Mouse (Mus musculus) lung, embryonic 14.5 days (tissue): Measurements from ENCODE around the gene Ltbp1. TPM values are rescaled to one million over a fixed set of nuclear protein-coding genes. Genes with fewer than 3 reads are reported as not detected.

Source experiments
- ATAC-seq: fragments of 200-750 bp; cut with Nextera tagmentation; 2 replicates; pipeline ENCODE4 v1.8.0; 2017; ENCODE audit warnings: mild to moderate bottlenecking, moderate TSS enrichment, moderate library complexity; ENCODE audit not compliant: insufficient read depth
- DNase-seq: peaks from one replicate; pipeline ENCODE4 v3.0.0-alpha.2; 2015
- H3K27ac ChIP-seq: fragments of 300-500 bp; sonication (generic); 2 replicates; pipeline ENCODE4 v1.5.1; 2014; ENCODE audit warnings: low read depth, mild to moderate bottlenecking, moderate library complexity
- H3K27me3 ChIP-seq: fragments of 300-500 bp; sonication (generic); 2 replicates; pipeline ENCODE4 v1.6.1; 2014; ENCODE audit warnings: low read length, control low read depth; ENCODE audit not compliant: insufficient read depth
- H3K36me3 ChIP-seq: fragments of 300-500 bp; sonication (generic); 2 replicates; pipeline ENCODE4 v1.6.1; 2014; ENCODE audit warnings: control low read depth; ENCODE audit not compliant: insufficient read depth
- H3K4me1 ChIP-seq: fragments of 300-500 bp; sonication (generic); 2 replicates; pipeline ENCODE4 v1.6.1; 2014; ENCODE audit warnings: antibody characterized with exemption, control low read depth; ENCODE audit not compliant: insufficient read depth
- H3K4me2 ChIP-seq: fragments of 300-500 bp; sonication (generic); 2 replicates; pipeline ENCODE4 v1.6.1; 2014; ENCODE audit warnings: mild to moderate bottlenecking
- H3K4me3 ChIP-seq: fragments of 300-500 bp; sonication (generic); 2 replicates; pipeline ENCODE4 v1.5.1; 2014; ENCODE audit warnings: low read depth, low read length
- H3K9ac ChIP-seq: fragments of 300-500 bp; sonication (generic); 2 replicates; pipeline ENCODE4 v1.6.1; 2014
- H3K9me3 ChIP-seq: fragments of 300-500 bp; sonication (generic); 2 replicates; pipeline ENCODE4 v1.6.1; 2016; ENCODE audit warnings: low read depth, low read length, control low read depth
- CTCF ChIP-seq: IDR thresholded peaks from 2 replicates; pipeline ENCODE4 v1.5.1; 2016; ENCODE audit warnings: antibody characterized with exemption, low read depth
- WGBS: fragments of 180-500 bp; shearing (Covaris S2); extraction: QIAGEN DNeasy Blood & Tissue Kit; methylation state at CpG from one replicate; pipeline ENCODE4 v1.1.7; 2014; 5-methylcytosine and 5-hydroxymethylcytosine counted together
- polyA plus RNA-seq: library from polyadenylated mRNA; unstranded; fragments of >200 nt; fragmentation: Nextera tagmentation; extraction: Ambion mirVana; gene quantifications from 2 replicates; pipeline ENCODE4 v1.2.1, GENCODE M21; 2014

The Ltbp1 gene
- polyA plus RNA-seq, 1 experiment from 2014 or later: 33.8 TPM

DNA sequence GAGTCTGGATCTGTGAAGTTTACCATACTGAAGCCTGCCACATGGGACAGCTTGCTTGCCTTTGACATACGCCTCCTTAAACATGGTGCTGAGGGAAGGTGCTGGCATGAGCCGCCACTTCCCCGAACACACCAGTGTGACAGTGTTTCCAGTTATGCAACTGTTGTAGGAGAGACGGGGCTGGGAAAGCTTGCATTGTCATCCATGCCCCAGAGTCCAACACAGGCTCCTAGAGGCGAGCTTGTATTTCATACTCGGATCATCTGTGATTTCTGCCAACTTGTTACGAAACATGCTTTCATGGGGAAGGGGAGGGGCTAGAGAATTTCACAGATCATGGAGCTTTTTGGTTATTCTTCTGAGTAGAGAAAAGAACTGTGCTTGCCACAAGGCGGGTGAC lies 343.7 kb downstream of the Ltbp1 start:
- no peak for TF ChIP-seq CTCF
- DNase-seq (peak; percentile 73), ATAC-seq (peak; percentile 83)
- 61% methylated on average over 8 of the region's 8 CpGs for WGBS
- H3K4me1 ChIP-seq: no peaks in the 10 kb centered on the region
- H3K4me2 ChIP-seq: no peak overlapping the region
- H3K27me3 ChIP-seq: no peaks in the 10 kb centered on the region
- no peaks in the 10 kb centered on the region for H3K36me3 ChIP-seq
- H3K9ac ChIP-seq: no peak overlapping the region
- H3K4me3 ChIP-seq: no peak overlapping the region
- H3K27ac ChIP-seq: no peak overlapping the region
- no peaks in the 10 kb centered on the region for H3K9me3 ChIP-seq

GRCm38 (mm10) chr17:75349602-75350001 lies 344.2 kb downstream of the Ltbp1 start:
- Histone ChIP-seq H3K4me2 (no peak overlapping the region), H3K9me3 (no peaks in the 10 kb centered on the region), H3K36me3 (no peaks in the 10 kb centered on the region), H3K27ac (no peak overlapping the region), H3K4me1 (no peaks in the 10 kb centered on the region), H3K4me3 (no peak overlapping the region), H3K9ac (no peak overlapping the region), H3K27me3 (no peaks in the 10 kb centered on the region)
- WGBS: 79% methylated on average over 3 of the region's 3 CpGs
- DNase-seq (no peak), ATAC-seq (no peak)
- TF ChIP-seq CTCF: no peak

- Histone ChIP-seq H3K4me1 (no peaks in the 10 kb centered on the region; the same call in 1 of the 2 replicates), H3K9me3 (no peaks in the 10 kb centered on the region), H3K4me2 (no peak overlapping the region), H3K36me3 (no peaks in the 10 kb centered on the region), H3K4me3 (no peak overlapping the region), H3K27ac (no peak overlapping the region), H3K9ac (no peak overlapping the region), H3K27me3 (no peaks in the 10 kb centered on the region)
- 55% methylated on average over 3 of the region's 3 CpGs for WGBS
- DNase-seq (no peak), ATAC-seq (no peak)
- no peak for TF ChIP-seq CTCF
Measured at GRCm38 (mm10) chr17:75353323-75353722, 348.0 kb downstream of the Ltbp1 start.

DNA sequence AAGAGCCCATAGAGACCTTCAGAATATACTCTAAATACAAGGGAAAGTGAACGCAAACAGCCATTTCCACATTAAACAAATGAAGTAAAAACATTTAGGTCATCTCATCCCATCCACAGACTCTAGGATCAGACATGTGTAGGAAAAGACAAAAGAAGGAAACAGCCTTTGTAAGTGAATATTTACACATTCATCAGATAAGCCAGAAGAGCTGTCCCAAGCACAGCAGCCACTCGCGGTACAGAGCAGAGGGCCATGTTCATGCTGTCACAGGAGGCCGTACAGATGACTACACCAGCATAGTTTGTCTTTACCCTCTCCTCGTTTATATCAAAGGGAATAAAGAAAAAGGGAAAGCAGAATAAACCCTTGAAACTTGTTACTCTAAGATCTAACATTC lies 350.1 kb downstream of the Ltbp1 start:
- 36% methylated on average over 5 of the region's 5 CpGs for WGBS
- no peak overlapping the region for H3K4me3 ChIP-seq
- ATAC-seq (peak; percentile 47; the same call in 1 of the 2 replicates), DNase-seq (peak; percentile 24)
- no peak overlapping the region for H3K4me2 ChIP-seq
- H3K27ac ChIP-seq: no peak overlapping the region
- no peaks in the 10 kb centered on the region for H3K36me3 ChIP-seq
- H3K4me1 ChIP-seq: no peaks in the 10 kb centered on the region; the same call in 1 of the 2 replicates
- TF ChIP-seq CTCF: no peak
- H3K9me3 ChIP-seq: no peaks in the 10 kb centered on the region
- no peaks in the 10 kb centered on the region for H3K27me3 ChIP-seq
- H3K9ac ChIP-seq: no peak overlapping the region

DNA sequence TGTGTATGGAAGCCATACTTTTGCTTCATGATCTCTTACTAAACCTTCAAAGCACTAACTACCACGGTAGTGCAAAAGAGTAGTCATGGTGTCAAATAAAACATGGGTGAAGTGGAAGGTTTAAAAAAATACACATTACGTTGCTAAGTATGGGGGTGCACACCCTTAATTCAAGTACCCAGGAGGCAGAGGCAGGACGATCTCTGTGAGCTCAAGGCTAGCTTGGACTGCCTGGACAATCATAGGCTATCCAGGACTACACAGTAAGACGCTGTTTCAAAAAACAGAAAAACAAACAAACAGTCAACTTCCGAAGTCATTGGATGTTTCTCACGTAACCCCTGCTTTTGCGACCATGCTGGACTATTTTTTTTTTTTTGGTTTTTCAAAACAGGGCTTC lies 354.7 kb downstream of the Ltbp1 start:
- ATAC-seq: no peak
- DNase-seq: no peak
- Histone ChIP-seq H3K4me2 (no peak overlapping the region), H3K4me1 (no peaks in the 10 kb centered on the region; the same call in 1 of the 2 replicates), H3K9ac (no peak overlapping the region), H3K9me3 (no peaks in the 10 kb centered on the region), H3K36me3 (peaks cover 7% of the 10 kb centered on the region; the same call in 1 of the 2 replicates), H3K27me3 (no peaks in the 10 kb centered on the region), H3K27ac (no peak overlapping the region), H3K4me3 (no peak overlapping the region)
- TF ChIP-seq CTCF: no peak
- WGBS: 90% methylated on average over 7 of the region's 7 CpGs

- ATAC-seq: no peak
- no peak for DNase-seq
- Histone ChIP-seq H3K4me3 (no peak overlapping the region), H3K27me3 (no peaks in the 10 kb centered on the region), H3K4me1 (no peaks in the 10 kb centered on the region), H3K27ac (no peak overlapping the region), H3K9me3 (no peaks in the 10 kb centered on the region), H3K36me3 (peaks cover 11% of the 10 kb centered on the region; the same call in 1 of the 2 replicates), H3K4me2 (no peak overlapping the region), H3K9ac (no peak overlapping the region)
- 83% methylated on average over 6 of the region's 6 CpGs for WGBS
- TF ChIP-seq CTCF: no peak
Measured at GRCm38 (mm10) chr17:75366332-75366731, 361.0 kb downstream of the Ltbp1 start.

GRCm38 (mm10) chr17:75367486-75368155 lies 362.3 kb downstream of the Ltbp1 start:
- no peaks in the 10 kb centered on the region for H3K27me3 ChIP-seq
- no peak for TF ChIP-seq CTCF
- no peak overlapping the region for H3K4me2 ChIP-seq
- peaks cover 11% of the 10 kb centered on the region; the same call in 1 of the 2 replicates for H3K36me3 ChIP-seq
- no peak overlapping the region for H3K4me3 ChIP-seq
- H3K9me3 ChIP-seq: no peaks in the 10 kb centered on the region
- ATAC-seq (no peak), DNase-seq (no peak)
- H3K27ac ChIP-seq: no peak overlapping the region
- H3K9ac ChIP-seq: no peak overlapping the region
- no peaks in the 10 kb centered on the region for H3K4me1 ChIP-seq
- 95% methylated on average over 18 of the region's 18 CpGs for WGBS
